Mouse (Mus musculus) E14TG2a.4 (cell line): ENCODE measurements at regions not wholly inside any gene's neighbourhood (a gene's known extent, or its start where the extent isn't known, plus 50 kb on each side); places are given as distances from the start of the nearest gene placed in this dataset.
A peak's percentile ranks its signal among the peaks of the same experiment; 100 is the strongest.

ENCODE experiments used
- CTCF ChIP-seq: conservative IDR thresholded peaks from 2 replicates; pipeline ENCODE4 v1.5.1; 2014; ENCODE audit warnings: low read length
- NANOG ChIP-seq: IDR thresholded peaks from 2 replicates; pipeline ENCODE4 v1.6.1; 2014; ENCODE audit warnings: borderline replicate concordance, low read length, mixed read lengths

GRCm38 (mm10) chr7:35958731-35959130 lies 155.9 kb upstream of the Zfp507 start:
- TF ChIP-seq CTCF (peak; percentile 91), NANOG (no peak)
